Mouse (Mus musculus) spleen, postnatal 10 days (tissue): ENCODE measurements around the gene Sec24a.
"Not testable (repeated sequence)": the region's sequence is repeated elsewhere in the genome, so short reads cannot be mapped to it uniquely, and the experiment has no call there.

Experiments used
- DNase-seq, 2 experiments: peaks; one replicate each; pipeline ENCODE4 v3.0.0; 2021 to 2022; ENCODE audit warnings: low spot score in 2 of 2

Sec24a gene

DNA sequence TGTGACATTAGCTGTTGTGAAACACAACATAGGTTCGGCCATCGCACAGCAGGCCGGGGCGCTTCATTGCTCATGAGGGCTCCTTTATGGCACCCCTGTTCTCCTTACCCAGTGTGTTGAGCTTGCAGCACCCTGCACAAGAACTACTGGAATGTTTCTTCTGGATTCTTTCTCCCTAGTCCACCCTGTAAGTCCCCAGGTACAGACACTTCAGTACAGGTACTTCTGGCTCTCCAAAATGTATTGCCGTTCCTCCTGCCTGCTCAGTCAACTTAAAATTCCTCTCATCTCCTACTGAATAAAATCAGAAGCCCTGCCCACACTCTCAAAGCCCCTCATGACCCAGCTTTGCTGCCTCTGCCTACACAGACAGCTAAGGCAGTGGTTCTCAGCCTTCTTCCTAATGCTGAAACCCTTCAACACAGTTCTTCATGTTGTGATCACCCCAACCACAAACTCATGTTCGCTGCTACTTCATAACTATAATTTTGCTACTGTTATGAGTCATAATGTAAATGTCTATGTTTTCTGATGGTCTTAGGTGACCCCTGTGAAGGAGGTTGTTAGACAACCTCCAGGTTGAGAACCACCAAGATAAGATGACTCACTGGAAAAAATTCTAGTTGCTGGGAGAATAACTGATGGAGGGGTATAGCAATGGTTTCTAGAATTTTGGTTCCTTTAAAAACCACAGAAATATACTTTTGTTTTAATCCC, 3.3 kb downstream of the Sec24a start:
- DNase-seq, result no peak

DNA sequence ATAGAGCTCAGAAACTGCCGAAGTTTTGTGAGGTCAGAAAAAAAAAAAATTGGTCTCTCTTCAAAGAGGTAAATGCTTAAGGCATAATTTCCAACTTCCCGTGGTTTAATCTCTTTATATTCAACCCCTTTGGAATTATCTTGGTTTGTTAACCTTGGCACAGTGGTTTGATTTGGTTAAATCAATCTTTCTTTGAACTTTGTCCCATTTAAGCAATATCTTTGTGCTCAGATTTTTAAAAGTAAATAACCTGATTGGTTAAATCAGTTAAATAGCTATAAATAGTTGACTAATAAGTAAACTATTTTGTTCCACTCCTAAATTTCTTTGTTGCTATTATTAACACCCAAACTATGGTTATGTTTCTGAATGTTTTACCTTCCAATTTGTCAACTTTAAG, 4.2 kb downstream of the Sec24a start:
- DNase-seq, result no peak

DNA sequence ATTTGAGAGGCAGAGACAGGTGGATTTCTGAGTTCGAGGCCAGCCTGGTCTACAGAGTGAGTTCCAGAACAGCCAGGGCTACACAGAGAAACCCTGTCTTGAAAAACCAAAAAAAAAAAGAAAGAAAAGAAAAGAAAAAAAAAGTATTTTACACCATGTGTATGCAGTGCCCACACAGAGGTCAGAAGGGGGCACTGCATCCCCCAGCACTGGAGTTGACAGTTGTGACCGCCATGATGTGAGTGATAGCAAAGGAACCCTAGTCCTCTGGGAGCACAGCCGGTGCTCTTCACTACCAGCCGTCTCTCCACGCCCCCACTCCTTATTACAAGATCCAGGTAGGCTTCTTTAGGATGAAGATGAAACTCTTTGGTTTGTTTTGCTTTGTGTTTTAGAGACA, 5.2 kb downstream of the Sec24a start:
- DNase-seq, result not testable (repeated sequence)

DNA sequence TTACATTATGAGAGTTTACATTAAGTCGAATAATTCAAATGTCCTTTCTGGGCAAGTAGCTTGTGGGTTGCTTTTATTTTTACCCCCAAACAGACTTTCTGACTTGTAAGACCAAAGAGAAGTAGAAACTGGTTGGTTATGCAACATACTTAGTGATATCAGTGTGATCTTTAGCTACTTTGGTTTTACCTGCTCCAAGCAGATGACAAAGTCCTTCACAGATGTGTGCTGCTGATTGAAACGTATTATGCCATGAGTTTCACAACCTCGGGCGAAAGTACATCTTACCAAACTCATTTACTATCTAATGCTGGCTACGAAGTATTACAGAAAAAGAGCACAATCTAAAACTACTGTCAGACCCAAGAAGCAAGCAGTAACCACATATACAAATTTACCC, 5.8 kb downstream of the Sec24a start:
- no peak for DNase-seq

DNA sequence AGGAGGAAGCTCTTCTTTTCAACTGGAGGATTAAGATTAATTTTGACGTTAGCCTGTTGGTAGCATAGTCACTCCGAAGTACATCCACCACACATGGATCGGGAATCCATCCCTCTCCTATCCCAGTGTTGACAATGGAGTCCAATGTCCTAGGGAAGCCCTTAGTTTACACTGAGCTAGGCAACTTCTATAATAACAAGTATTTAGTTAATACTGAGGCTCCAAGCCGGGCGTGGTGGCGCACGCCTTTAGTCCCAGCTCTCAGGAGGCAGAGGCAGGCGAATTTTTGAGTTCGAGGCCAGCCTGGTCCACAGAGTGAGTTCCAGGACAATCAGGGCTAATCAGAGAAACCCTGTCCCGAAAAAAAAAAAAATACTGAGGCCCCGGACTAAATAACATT, 6.4 kb downstream of the Sec24a start:
- DNase-seq, result no peak

DNA sequence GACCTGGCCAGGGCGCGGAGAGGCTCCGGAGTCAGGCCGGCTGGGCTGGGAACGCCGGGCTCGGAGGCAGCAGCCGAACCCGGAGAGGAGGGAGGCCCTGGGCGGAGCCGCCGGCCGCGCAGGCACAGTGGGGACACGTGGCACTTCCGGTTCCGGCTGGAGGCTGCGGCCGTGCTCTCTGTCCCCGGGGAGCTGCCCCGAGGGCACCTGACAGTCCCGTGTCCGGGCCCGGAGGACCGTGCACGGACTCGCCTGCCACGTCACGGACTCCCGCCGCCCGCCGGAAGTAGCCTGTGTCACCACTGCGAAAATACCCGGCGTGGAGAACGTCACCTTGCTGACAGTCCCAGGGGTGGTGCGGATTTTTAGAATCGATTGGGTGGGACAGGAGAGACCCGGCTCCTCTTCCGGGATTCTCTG, 7.1 kb downstream of the Sec24a start:
- DNase-seq, result peak; percentile 82 to 92

DNA sequence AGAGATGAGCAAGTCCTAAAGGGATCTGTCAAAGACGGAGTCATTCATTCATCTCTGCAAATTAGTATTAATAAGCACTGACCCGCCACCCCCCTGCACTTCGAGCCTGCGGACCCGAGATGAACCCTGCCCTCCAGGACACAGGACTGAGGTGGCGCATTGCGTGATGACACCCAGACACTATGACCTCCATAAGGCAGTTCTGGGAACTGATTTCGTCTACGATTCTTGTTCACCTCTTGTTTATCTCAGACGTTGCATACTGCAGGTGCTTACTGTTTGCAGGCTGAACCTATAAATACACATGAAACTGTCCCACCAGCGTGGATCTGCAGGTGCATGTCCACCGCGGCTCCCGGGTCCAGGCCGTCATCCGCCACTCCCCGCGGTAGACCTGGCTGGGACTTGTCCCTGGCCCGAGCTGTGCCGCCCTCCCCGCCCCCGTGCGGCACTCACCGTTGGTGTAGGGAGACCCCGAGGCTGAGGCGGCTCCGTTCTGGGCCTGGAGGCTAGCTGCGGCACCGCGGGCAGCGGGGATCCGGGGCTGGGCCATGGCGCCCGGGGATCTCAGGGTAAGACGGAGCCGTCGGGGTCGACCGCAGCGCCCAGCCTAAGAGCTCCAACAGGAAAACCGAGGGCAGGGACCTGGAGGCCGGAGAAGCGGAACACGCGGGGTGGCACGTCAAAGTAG, 7.7 kb downstream of the Sec24a start:
- peak in 1 of 2 experiments; percentile 67 for DNase-seq

DNA sequence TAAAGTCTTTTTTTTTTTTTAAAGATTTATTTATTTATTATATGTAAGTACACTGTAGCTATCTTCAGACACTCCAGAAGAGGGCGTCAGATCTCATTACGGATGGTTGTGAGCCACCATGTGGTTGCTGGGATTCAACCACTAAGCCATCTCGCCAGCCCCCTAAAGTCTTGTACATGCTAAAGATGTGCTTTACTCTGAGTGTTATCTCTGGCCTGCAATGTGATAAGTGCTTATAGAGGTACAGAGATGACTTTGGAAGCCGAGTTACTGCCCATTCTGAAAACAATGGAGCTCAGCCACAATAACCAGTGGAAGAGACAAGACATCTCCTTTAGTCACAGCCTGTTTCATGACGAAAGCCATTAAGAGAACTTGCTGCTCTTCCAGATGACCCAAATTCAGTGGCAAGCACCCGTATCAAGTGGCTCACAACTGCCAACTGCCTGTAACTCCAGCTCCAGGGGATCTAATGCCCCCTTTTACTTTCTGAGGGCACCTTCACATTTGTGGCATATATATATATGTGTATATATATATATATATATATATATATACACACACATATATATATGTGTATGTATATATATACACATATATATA, 11.7 kb downstream of the Sec24a start:
- DNase-seq, result not testable (repeated sequence)

DNA sequence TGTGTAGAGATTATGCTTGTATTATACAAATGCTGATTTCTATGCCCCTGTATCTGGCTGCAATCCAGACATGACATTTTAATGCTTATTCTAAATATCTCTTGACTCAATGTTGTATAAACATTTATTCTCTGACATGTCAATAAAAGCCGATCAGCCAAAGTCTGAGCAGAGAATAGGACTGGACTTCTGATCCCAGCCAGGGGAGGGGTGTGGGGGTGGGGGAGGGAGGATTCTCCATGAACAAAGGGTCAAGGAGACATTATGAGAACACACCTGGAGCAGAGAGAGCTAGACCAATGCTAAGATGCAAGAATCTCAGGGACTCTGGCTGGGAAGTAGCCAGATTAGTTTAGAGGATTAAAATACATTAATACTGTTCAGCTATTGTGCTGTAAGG, 17.3 kb downstream of the Sec24a start:
- no peak for DNase-seq

DNA sequence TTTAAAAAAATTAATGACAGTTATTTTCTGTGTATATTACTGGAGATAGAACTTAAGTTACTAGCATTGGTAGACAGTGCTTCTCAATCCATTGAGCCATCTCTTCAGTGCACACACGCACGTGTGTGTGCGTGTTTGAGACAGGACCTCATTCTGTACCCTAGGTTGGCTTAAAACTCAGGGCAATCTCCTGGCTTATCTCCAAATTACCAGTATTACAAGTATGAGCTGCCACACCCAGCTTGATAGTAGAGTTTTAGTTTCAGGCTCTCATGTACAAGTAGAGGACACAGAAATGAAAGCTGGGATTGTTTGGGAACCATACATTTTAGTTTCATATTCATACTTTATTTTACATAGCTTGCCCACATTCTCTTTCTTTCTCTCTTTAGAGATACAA, 22.7 kb downstream of the Sec24a start:
- no peak for DNase-seq

DNA sequence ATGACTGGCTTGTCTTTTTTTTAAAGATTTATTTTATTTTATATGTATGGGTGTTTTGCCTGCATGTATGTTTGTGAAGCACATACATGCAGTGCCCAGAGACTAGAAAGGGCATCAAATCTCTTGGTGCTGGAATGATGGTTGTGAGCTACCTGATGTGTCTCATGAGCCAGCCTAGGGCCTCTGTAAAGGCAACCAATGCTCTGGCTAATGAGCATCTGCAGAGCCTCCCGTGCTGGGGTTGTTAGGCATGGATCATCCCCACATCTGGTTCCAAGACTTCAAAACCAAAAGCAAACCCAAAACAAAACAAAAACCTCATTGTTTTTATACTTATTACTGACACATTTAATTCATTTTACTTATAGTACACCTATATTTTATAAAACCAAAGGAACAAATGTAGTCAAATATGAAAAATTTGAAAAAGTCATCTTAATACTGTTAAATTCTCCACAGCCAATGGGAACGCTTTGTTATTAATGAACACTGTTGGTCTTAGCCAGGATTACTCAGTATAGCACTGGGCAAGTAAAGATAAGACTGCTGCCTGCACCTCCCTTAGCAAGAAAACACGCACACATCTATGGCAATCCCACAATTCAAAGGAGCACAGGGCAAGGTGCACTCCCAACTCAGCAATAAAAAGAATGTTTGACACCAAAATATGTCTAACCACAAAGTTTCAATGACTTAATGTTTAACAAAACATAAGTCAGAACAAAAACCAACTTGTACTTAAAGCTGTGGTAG, 24.6 kb downstream of the Sec24a start:
- DNase-seq, result no peak

DNA sequence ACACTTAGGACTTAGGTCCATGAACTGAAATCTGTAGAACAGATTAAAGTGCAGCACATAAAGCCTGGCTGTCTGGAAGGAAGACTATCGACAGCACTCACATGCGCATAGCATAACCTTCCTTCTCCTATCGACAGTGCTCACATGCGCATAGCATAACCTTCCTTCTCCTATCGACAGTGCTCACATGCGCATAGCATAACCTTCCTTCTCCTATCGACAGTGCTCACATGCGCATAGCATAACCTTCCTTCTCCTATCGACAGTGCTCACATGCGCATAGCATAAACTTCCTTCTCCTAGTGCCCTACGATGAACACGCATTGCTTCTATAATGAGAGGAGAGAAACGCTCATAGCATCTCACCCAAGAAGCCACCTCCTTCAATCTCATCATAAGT, 29.2 kb downstream of the Sec24a start:
- not testable (repeated sequence) for DNase-seq

DNA sequence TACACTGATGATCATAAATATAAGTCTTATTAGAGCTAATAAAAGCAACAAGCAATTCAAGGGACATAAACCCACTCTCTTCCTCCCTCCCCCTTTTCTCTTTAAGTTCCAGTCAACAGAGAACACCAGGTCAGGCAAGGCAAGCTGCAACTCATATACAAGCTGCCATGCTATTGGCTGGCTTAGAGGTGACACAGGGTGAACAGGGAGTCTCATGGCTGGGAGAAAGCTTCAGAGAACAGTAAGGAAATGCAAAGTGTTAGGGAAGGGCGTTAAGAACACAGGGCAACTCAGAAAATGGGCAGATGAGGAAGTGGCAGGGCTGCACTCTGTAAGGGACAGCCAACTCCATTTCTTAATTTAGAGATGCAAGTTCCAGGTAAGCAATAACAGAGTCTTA, 30.6 kb downstream of the Sec24a start:
- DNase-seq, result no peak

DNA sequence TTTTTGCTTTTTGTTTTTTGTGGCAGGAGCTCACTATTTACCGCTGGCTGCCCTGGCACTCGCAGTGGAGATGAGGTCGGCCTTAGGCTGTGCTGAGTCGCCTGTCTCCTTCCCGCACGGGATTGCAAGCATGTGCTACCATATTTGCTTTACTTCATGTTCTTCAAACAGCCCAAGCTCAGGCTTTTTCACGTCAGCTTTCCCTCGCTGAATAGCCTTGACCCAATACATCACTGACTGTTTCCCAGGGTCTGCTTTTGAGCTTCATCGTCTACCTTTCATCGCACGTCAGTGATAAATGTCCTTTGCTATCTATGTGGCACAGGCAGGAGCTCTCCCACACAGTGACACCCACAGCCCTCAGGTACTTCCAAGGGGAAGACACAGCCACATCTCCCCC, 42.4 kb downstream of the Sec24a start:
- no peak for DNase-seq

DNA sequence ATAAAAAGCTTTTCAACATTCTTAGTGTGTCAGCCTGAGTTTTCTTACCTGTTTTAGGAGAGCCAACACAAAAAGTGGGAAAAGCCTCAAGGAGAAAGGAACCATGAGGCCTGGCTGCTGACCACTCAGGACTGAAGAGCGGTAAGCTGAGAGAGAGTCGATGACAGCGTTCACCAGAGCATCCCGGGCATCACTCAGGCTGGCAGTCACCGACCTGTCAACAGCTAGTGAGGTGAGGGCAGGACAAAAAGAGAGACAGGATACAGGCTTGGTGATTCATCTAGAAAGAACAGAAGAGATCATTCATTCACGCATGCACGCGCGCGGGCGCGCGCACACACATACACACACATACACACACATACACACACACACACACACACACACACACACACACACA, 56.4 kb downstream of the Sec24a start:
- DNase-seq, result no peak

DNA sequence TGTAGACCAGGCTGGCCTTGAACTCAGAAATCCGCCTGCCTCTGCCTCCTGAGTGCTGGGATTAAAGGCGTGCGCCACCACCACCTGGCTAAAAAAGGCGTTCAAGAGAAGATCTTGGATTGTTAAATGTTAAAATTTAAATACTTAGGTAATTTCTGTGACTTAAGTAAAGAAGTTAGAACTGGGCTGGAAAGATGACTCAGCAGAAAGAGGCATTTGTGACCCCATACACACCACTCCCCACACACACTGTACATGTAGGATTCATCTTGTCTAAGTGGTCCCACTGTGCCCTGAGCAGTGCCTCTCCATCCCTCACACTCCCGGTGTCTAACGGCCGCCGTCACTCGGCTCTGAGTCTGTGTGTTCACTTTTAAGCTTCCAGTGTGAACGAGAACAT, 57.0 kb downstream of the Sec24a start:
- DNase-seq, result no peak

DNA sequence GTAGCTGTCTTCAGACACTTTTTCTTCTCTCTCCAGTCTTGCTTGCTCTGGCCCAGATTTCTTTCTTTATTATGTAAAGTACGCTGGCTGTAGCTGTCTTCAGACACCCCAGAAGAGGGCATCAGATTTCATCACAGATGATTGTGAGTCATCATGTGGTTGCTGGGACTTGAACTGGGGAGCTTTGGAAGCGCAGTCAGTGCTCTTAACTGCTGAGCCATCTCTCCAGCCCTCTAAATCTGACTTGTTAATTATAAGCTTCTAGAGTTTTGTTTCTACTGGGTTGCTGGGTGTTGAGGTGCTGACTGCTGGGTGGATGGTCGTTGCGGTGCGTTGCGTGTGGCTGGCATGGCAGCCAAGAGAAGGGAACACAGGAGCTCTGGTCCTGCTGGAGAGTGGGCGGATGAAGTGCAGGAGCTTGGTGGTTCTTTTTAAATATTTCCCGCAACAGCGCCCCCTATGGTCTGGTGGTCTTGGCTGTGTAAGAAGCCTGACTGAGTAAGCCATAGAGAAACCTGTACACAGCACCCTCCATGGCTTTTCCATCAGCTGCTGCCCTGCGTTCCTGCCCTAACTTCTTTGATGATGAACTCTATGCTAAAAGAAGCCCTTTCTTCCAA, 59.9 kb downstream of the Sec24a start:
- peak; percentile 16 to 70 for DNase-seq

DNA sequence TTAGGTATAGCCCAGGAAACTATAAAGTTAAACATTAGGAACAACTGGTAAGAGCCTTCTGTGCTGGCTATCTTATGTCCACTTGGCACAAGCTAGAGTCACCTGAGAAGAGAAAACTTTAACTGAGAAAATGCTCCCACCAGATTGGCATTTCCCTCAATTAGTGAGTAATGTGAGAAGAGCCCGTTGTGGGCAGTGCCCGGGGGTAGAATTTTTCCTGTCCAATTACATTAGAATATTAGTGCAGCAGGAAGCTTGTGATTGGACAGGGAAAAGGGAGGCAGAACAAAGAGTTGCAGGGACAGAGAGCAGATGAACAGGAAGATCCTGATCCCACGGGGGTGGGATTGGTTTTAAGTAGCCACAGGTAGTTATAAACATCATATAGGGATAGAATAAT, 60.6 kb downstream of the Sec24a start:
- no peak for DNase-seq

DNA sequence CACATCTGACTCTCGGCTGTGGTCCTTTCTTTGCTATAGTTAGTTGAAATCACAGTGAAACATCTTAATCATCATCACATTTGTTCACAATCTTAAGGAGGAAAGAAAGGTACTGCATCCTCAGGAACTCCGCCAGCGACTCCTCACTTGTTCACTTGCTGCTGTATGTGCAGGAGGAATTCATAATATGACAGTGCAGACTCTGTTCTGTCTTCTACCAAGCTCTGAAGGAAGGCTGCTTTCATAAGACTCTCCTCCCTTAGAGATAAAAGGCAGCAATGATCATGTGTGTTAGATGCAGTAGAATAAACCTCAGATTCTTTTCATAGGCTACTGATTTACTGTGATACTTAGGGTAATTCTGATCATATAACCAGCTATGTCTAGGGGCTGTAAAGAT, 68.5 kb downstream of the Sec24a start:
- DNase-seq, result no peak

DNA sequence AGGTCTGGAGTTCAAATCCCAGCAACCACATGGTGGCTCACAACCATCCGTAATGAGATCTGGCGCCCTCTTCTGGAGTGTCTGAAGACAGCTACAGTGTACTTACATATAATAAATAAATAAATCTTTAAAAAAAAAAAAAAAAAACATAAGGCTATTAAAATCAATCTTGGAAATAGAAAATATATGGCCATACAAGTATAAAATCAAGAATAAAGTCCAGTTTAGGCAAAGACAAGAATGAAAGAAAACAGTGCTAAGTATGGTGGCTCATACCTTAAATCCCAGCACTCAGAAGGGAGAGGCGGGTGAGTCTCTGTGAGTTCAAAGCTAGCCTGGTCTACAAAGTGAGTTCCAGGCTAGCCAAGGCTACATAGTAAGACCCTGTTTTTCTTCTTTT, 72.8 kb downstream of the Sec24a start:
- not testable (repeated sequence) for DNase-seq

DNA sequence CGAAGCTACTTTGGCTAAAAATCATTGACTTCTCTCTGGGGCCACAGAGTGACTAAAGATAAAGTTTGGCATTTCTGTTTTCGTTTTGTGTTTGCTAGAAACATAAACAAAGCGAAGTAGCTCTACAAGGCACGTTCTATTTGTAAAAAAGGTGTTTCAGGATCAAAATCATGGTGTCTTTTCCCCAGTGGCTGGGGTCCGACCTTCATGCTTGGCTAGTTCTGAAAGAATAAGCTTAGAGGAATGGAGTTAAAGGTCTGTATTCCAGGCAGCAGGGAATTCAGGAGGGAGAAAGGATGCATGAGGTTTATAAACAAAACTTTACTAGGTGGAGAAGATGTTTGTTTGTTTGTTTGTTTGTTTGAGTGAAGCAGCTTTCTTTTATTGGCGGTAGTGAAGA, 74.1 kb downstream of the Sec24a start:
- DNase-seq, result no peak
